8 mouse cellular contexts compared by ENCODE assay signal in genomic region chr3:127894981-127895779, GRCm38 (mm10). TPM values are rescaled to one million over a fixed set of nuclear protein-coding genes. Genes with fewer than 3 reads are reported as not detected.
DNase-seq lines count a peak whose midpoint lies in the region; ATAC-seq and TF ChIP-seq lines count a peak whose summit lies in the region.

No protein-coding gene starts in this region.

- H3K36me3 ChIP-seq in embryonic facial prominence, embryonic 15.5 days, result no peaks in the 10 kb centered on the region
- no peaks in the 10 kb centered on the region for H3K36me3 ChIP-seq in limb, embryonic 14.5 days (ENCODE audit: control insufficient read depth, insufficient read depth, low read length)
- no peaks in the 10 kb centered on the region for H3K36me3 ChIP-seq in neural tube, embryonic 14.5 days (ENCODE audit: control insufficient read depth, insufficient read depth, low read length)

- TF ChIP-seq CTCF in lung, adult 2 months (IDR thresholded peaks at IDR 0.05; ENCODE audit: insufficient read depth, low read length), result no peak

- peaks cover 5% of the 10 kb centered on the region for H3K4me1 ChIP-seq in lung, adult 2 months (ENCODE audit: control insufficient read depth, insufficient read depth, low read length)
- H3K4me1 ChIP-seq in embryonic facial prominence, embryonic 15.5 days, result no peaks in the 10 kb centered on the region
- no peaks in the 10 kb centered on the region for H3K4me1 ChIP-seq in limb, embryonic 14.5 days (ENCODE audit: control insufficient read depth, insufficient read depth, low read length)
- no peaks in the 10 kb centered on the region for H3K4me1 ChIP-seq in neural tube, embryonic 14.5 days (ENCODE audit: control insufficient read depth, insufficient read depth, low read length)

- H3K27me3 ChIP-seq in embryonic facial prominence, embryonic 15.5 days, result 0 out of 2 replicates have a peak, but pooled peaks cover 3% of the 10 kb centered on the region
- peaks cover 19% of the 10 kb centered on the region; the same call in 1 of the 2 replicates for H3K27me3 ChIP-seq in limb, embryonic 14.5 days (ENCODE audit: control insufficient read depth, insufficient read depth, low read length)
- H3K27me3 ChIP-seq in neural tube, embryonic 14.5 days (ENCODE audit: control insufficient read depth, insufficient read depth, low read length), result no peaks in the 10 kb centered on the region

- peak overlapping the region; percentile 81 for H3K4me2 ChIP-seq in embryonic facial prominence, embryonic 15.5 days (replicated peaks)
- peak overlapping the region; percentile 81 for H3K4me2 ChIP-seq in limb, embryonic 14.5 days (replicated peaks; ENCODE audit: low read depth, low read length, severe bottlenecking)
- H3K4me2 ChIP-seq in neural tube, embryonic 14.5 days (ENCODE audit: low read depth, low read length), result peak overlapping the region; percentile 75

- no peak overlapping the region for H3K27ac ChIP-seq in embryonic facial prominence, embryonic 15.5 days (replicated peaks)
- H3K27ac ChIP-seq in limb, embryonic 14.5 days (replicated peaks; ENCODE audit: low read depth, low read length), result no peak overlapping the region
- H3K27ac ChIP-seq in neural tube, embryonic 14.5 days (ENCODE audit: low read depth, low read length), result no peak overlapping the region

- peak overlapping the region; percentile 54 for H3K9ac ChIP-seq in embryonic facial prominence, embryonic 15.5 days
- peak overlapping the region; percentile 61 for H3K9ac ChIP-seq in limb, embryonic 14.5 days (ENCODE audit: low read depth, low read length, severe bottlenecking)
- H3K9ac ChIP-seq in neural tube, embryonic 14.5 days (replicated peaks; ENCODE audit: low read depth, low read length), result peak overlapping the region; percentile 68; the same call in 1 of the 2 replicates

- H3K9me3 ChIP-seq in embryonic facial prominence, embryonic 15.5 days (replicated peaks), result no peaks in the 10 kb centered on the region
- no peaks in the 10 kb centered on the region for H3K9me3 ChIP-seq in limb, embryonic 14.5 days (ENCODE audit: control insufficient read depth, low read length)
- no peaks in the 10 kb centered on the region for H3K9me3 ChIP-seq in neural tube, embryonic 14.5 days (ENCODE audit: control insufficient read depth, low read length)

- 28% methylated on average over 7 of the region's 7 CpGs for WGBS in lung, adult 2 months
- WGBS in embryonic facial prominence, embryonic 15.5 days, result 40% methylated on average over 7 of the region's 7 CpGs
- 42% methylated on average over 7 of the region's 7 CpGs for WGBS in limb, embryonic 14.5 days
- WGBS in neural tube, embryonic 14.5 days, result 36% methylated on average over 7 of the region's 7 CpGs

- no peak for ATAC-seq in embryonic facial prominence, embryonic 15.5 days (ENCODE audit: insufficient number of reproducible peaks, low FRiP score, low TSS enrichment, low read depth)
- ATAC-seq in limb, embryonic 14.5 days (ENCODE audit: low FRiP score, low read depth), result no peak
- ATAC-seq in neural tube, embryonic 14.5 days (ENCODE audit: low read depth), result no peak

- DNase-seq in lung, adult 2 months, result no peak
- no peak for DNase-seq in lung, postnatal 4 days
- no peak for DNase-seq in limb, embryonic 14.5 days (ENCODE audit: low spot score)
- DNase-seq in testis, postnatal 14 days (ENCODE audit: low spot score), result no peak
- DNase-seq in frontal cortex, postnatal 10 days (ENCODE audit: low spot score in 2 of 2), result no peak
- DNase-seq in retina, postnatal 1 day, result no peak

- no peak for TF ChIP-seq POLR2A in lung, adult 2 months (IDR thresholded peaks at IDR 0.05; ENCODE audit: borderline replicate concordance, extremely low read depth, low read depth, low read length)
- no peak for TF ChIP-seq POLR2A in limb, embryonic 14.5 days (IDR thresholded peaks at IDR 0.05; ENCODE audit: borderline replicate concordance, extremely low read depth, insufficient read depth, insufficient read length)

- H3K4me3 ChIP-seq in lung, adult 2 months (replicated peaks; ENCODE audit: extremely low read depth, low read depth, low read length), result peak overlapping the region; percentile 78
- peak overlapping the region; percentile 84 for H3K4me3 ChIP-seq in embryonic facial prominence, embryonic 15.5 days (replicated peaks)
- peak overlapping the region; percentile 71 for H3K4me3 ChIP-seq in limb, embryonic 14.5 days (replicated peaks; ENCODE audit: low read length)
- peak overlapping the region; percentile 81 for H3K4me3 ChIP-seq in neural tube, embryonic 14.5 days (ENCODE audit: low read depth, low read length)

RNA-seq across cellular contexts. Expression of gene Fam241a, which starts 0.9 kb away (rescaled TPM):
- 4.2 and 4.3 TPM in 2 replicates for polyA plus RNA-seq in lung, adult 2 months (2012; rRNA removed)
- 10.7 and 11.9 TPM in 2 replicates for polyA plus RNA-seq in embryonic facial prominence, embryonic 15.5 days (2015; fragmentation: Nextera tagmentation; extraction: Ambion mirVana)
- polyA plus RNA-seq in limb, embryonic 14.5 days (2012; rRNA removed), result 5.4 and 6.3 TPM in 2 replicates
- 11.7 and 12.2 TPM in 2 replicates for polyA plus RNA-seq in limb, embryonic 14.5 days (2014; fragmentation: Nextera tagmentation; extraction: Ambion mirVana)
- 9.0 and 10.3 TPM in 2 replicates for polyA plus RNA-seq in neural tube, embryonic 14.5 days (2014; fragmentation: Nextera tagmentation; extraction: Ambion mirVana)

RNA-seq across cellular contexts. Expression of gene Ap1ar, which starts 57.9 kb away (rescaled TPM):
- polyA plus RNA-seq in lung, adult 2 months (2012; rRNA removed), result 19.2 and 20.6 TPM in 2 replicates
- polyA plus RNA-seq in embryonic facial prominence, embryonic 15.5 days (2015; fragmentation: Nextera tagmentation; extraction: Ambion mirVana), result 54.3 and 58.1 TPM in 2 replicates
- polyA plus RNA-seq in limb, embryonic 14.5 days (2012; rRNA removed), result 38.2 and 39.0 TPM in 2 replicates
- polyA plus RNA-seq in limb, embryonic 14.5 days (2014; fragmentation: Nextera tagmentation; extraction: Ambion mirVana), result 43.1 and 50.6 TPM in 2 replicates
- polyA plus RNA-seq in neural tube, embryonic 14.5 days (2014; fragmentation: Nextera tagmentation; extraction: Ambion mirVana), result 97.9 and 115 TPM in 2 replicates
